Mouse (Mus musculus) embryo, embryonic 9.5 days (tissue): ENCODE measurements around the gene Gm13420.
A peak's percentile ranks its signal among the peaks of the same experiment; 100 is the strongest.
"Not testable (repeated sequence)": the region's sequence is repeated elsewhere in the genome, so short reads cannot be mapped to it uniquely, and the experiment has no call there.

Experiments used
- DNase-seq: peaks from one replicate; pipeline ENCODE4 v3.0.0-alpha.2; 2017; ENCODE audit errors: extremely low spot score

Gm13420 gene

GRCm38 (mm10) chr2:29751497-29751896 lies at the start of gene Gm13420:
TSS of gene Gm13420 (minus strand) at chr2:29751685.
- DNase-seq: peak; percentile 27

GRCm38 (mm10) chr2:29792772-29793487 lies 41.4 kb upstream of the Gm13420 start:
- no peak for DNase-seq

- peak; percentile 82 for DNase-seq
Measured at GRCm38 (mm10) chr2:29787937-29788681, 36.6 kb upstream of the Gm13420 start, which contains the start of gene Trub2. TSS of gene Trub2 (minus strand) at chr2:29788502.

GRCm38 (mm10) chr2:29787104-29787917 lies 35.8 kb upstream of the Gm13420 start, which contains the start of gene Coq4:
TSS of gene Coq4 (plus strand) at chr2:29787493.
- peak; percentile 92 for DNase-seq

GRCm38 (mm10) chr2:29784290-29784689 lies 32.8 kb upstream of the Gm13420 start:
- DNase-seq: no peak

GRCm38 (mm10) chr2:29781256-29781655 lies 29.8 kb upstream of the Gm13420 start:
- not testable (repeated sequence) for DNase-seq

- DNase-seq: no peak
Measured at GRCm38 (mm10) chr2:29773323-29773722, 21.8 kb upstream of the Gm13420 start.

GRCm38 (mm10) chr2:29771611-29772461 lies 20.4 kb upstream of the Gm13420 start:
- no peak for DNase-seq

GRCm38 (mm10) chr2:29770162-29770561 lies 18.7 kb upstream of the Gm13420 start:
- DNase-seq: no peak

- no peak for DNase-seq
Measured at GRCm38 (mm10) chr2:29768901-29769300, 17.4 kb upstream of the Gm13420 start.

- no peak for DNase-seq
Measured at GRCm38 (mm10) chr2:29767976-29768709, 16.7 kb upstream of the Gm13420 start.

GRCm38 (mm10) chr2:29764831-29765230 lies 13.3 kb upstream of the Gm13420 start:
- DNase-seq: peak; percentile 70

- no peak for DNase-seq
Measured at GRCm38 (mm10) chr2:29755693-29756092, 4.2 kb upstream of the Gm13420 start.

- DNase-seq: no peak
Measured at GRCm38 (mm10) chr2:29752397-29752796, 912 bp upstream of the Gm13420 start.

GRCm38 (mm10) chr2:29748499-29748898 lies 3.0 kb downstream of the Gm13420 start:
- DNase-seq: no peak

- peak; percentile 39 for DNase-seq
Measured at GRCm38 (mm10) chr2:29747852-29748251, 3.6 kb downstream of the Gm13420 start.

- DNase-seq: peak; percentile 23
Measured at GRCm38 (mm10) chr2:29747188-29747782, 4.2 kb downstream of the Gm13420 start.

GRCm38 (mm10) chr2:29744256-29744655 lies 7.2 kb downstream of the Gm13420 start:
- no peak for DNase-seq

GRCm38 (mm10) chr2:29741207-29741606 lies 10.3 kb downstream of the Gm13420 start:
- DNase-seq: no peak

- DNase-seq: no peak
Measured at GRCm38 (mm10) chr2:29739368-29739767, 12.1 kb downstream of the Gm13420 start.
